Mouse (Mus musculus): ENCODE results near the gene Zswim5. TPM values are rescaled to one million over a fixed set of nuclear protein-coding genes. Genes with fewer than 3 reads are reported as not detected.

Gene Zswim5
- polyA plus RNA-seq, 1 experiment from 2014 or later: 0.79 TPM

- no peak for TF ChIP-seq CTCF (IDR thresholded peaks at IDR 0.05; ENCODE audit: low read depth)
- no peak overlapping the region for H3K4me2 ChIP-seq
- H3K36me3 ChIP-seq (ENCODE audit: insufficient read depth): no peaks in the 10 kb centered on the region
- H3K4me1 ChIP-seq (ENCODE audit: insufficient read depth): no peaks in the 10 kb centered on the region
- H3K9me3 ChIP-seq (ENCODE audit: low read depth, low read length): no peaks in the 10 kb centered on the region
- no peak for ATAC-seq (ENCODE audit: insufficient read depth)
- no peak overlapping the region for H3K4me3 ChIP-seq (ENCODE audit: low read depth, low read length)
- no peak for DNase-seq
- H3K9ac ChIP-seq: no peak overlapping the region
- H3K27me3 ChIP-seq (ENCODE audit: insufficient read depth, low read length): no peaks in the 10 kb centered on the region
- H3K27ac ChIP-seq (ENCODE audit: low read depth): no peak overlapping the region
- 84% methylated on average over 2 of the region's 2 CpGs for WGBS
Measured at GRCm38 (mm10) chr4:116913318-116913717, 36.1 kb downstream of the Zswim5 start.

- no peak overlapping the region for H3K4me2 ChIP-seq
- TF ChIP-seq CTCF (IDR thresholded peaks at IDR 0.05; ENCODE audit: low read depth): no peak
- H3K27me3 ChIP-seq (ENCODE audit: insufficient read depth, low read length): no peaks in the 10 kb centered on the region
- no peak overlapping the region for H3K27ac ChIP-seq (ENCODE audit: low read depth)
- no peak overlapping the region for H3K9ac ChIP-seq
- no peaks in the 10 kb centered on the region for H3K36me3 ChIP-seq (ENCODE audit: insufficient read depth)
- no peaks in the 10 kb centered on the region for H3K4me1 ChIP-seq (ENCODE audit: insufficient read depth)
- DNase-seq (no peak), ATAC-seq (ENCODE audit: insufficient read depth) (no peak)
- H3K9me3 ChIP-seq (ENCODE audit: low read depth, low read length): no peaks in the 10 kb centered on the region
- WGBS: 49% methylated on average over 4 of the region's 4 CpGs
- no peak overlapping the region for H3K4me3 ChIP-seq (ENCODE audit: low read depth, low read length)
Measured at GRCm38 (mm10) chr4:116928006-116928651, 51.0 kb downstream of the Zswim5 start.

- no peak overlapping the region for H3K4me3 ChIP-seq (ENCODE audit: low read depth, low read length)
- WGBS: 79% methylated on average over 4 of the region's 4 CpGs
Measured at GRCm38 (mm10) chr4:116939585-116939984, 62.4 kb downstream of the Zswim5 start.

GRCm38 (mm10) chr4:116942695-116943094, 65.5 kb downstream of the Zswim5 start:
- Histone ChIP-seq H3K4me2 (no peak overlapping the region), H3K36me3 (ENCODE audit: insufficient read depth) (no peaks in the 10 kb centered on the region), H3K27ac (ENCODE audit: low read depth) (no peak overlapping the region), H3K4me3 (ENCODE audit: low read depth, low read length) (no peak overlapping the region), H3K4me1 (ENCODE audit: insufficient read depth) (no peaks in the 10 kb centered on the region), H3K27me3 (ENCODE audit: insufficient read depth, low read length) (no peaks in the 10 kb centered on the region), H3K9me3 (ENCODE audit: low read depth, low read length) (no peaks in the 10 kb centered on the region), H3K9ac (no peak overlapping the region)
- 55% methylated on average over 2 of the region's 2 CpGs for WGBS
- no peak for TF ChIP-seq CTCF (IDR thresholded peaks at IDR 0.05; ENCODE audit: low read depth)
- DNase-seq (no peak), ATAC-seq (ENCODE audit: insufficient read depth) (no peak)

More at GRCm38 (mm10) chr4:116939585-116939984, 62.4 kb downstream of the Zswim5 start:
- H3K4me2 ChIP-seq: no peak overlapping the region
- TF ChIP-seq CTCF (IDR thresholded peaks at IDR 0.05; ENCODE audit: low read depth): no peak
- H3K9me3 ChIP-seq (ENCODE audit: low read depth, low read length): no peaks in the 10 kb centered on the region
- no peaks in the 10 kb centered on the region for H3K4me1 ChIP-seq (ENCODE audit: insufficient read depth)
- no peaks in the 10 kb centered on the region for H3K36me3 ChIP-seq (ENCODE audit: insufficient read depth)
- H3K9ac ChIP-seq: no peak overlapping the region
- no peak overlapping the region for H3K27ac ChIP-seq (ENCODE audit: low read depth)
- no peak for ATAC-seq (ENCODE audit: insufficient read depth)
- no peak for DNase-seq
- no peaks in the 10 kb centered on the region for H3K27me3 ChIP-seq (ENCODE audit: insufficient read depth, low read length)

- H3K36me3 ChIP-seq (ENCODE audit: insufficient read depth): no peaks in the 10 kb centered on the region
- DNase-seq: no peak
- H3K9ac ChIP-seq: no peak overlapping the region
- no peaks in the 10 kb centered on the region for H3K27me3 ChIP-seq (ENCODE audit: insufficient read depth, low read length)
- 56% methylated on average over 5 of the region's 5 CpGs for WGBS
- no peak overlapping the region for H3K27ac ChIP-seq (ENCODE audit: low read depth)
- ATAC-seq (ENCODE audit: insufficient read depth): no peak
- H3K4me1 ChIP-seq (ENCODE audit: insufficient read depth): no peaks in the 10 kb centered on the region
- H3K4me2 ChIP-seq: no peak overlapping the region
- no peaks in the 10 kb centered on the region for H3K9me3 ChIP-seq (ENCODE audit: low read depth, low read length)
- no peak overlapping the region for H3K4me3 ChIP-seq (ENCODE audit: low read depth, low read length)
- no peak for TF ChIP-seq CTCF (IDR thresholded peaks at IDR 0.05; ENCODE audit: low read depth)
Measured at GRCm38 (mm10) chr4:116944055-116944454, 66.9 kb downstream of the Zswim5 start.

- H3K9ac ChIP-seq: no peak overlapping the region
- H3K4me1 ChIP-seq (ENCODE audit: insufficient read depth): no peaks in the 10 kb centered on the region
- DNase-seq: peak; percentile 41
- no peaks in the 10 kb centered on the region for H3K27me3 ChIP-seq (ENCODE audit: insufficient read depth, low read length)
- no peak overlapping the region for H3K27ac ChIP-seq (ENCODE audit: low read depth)
- TF ChIP-seq CTCF (IDR thresholded peaks at IDR 0.05; ENCODE audit: low read depth): peak; percentile 49
- no peak overlapping the region for H3K4me3 ChIP-seq (ENCODE audit: low read depth, low read length)
- H3K9me3 ChIP-seq (ENCODE audit: low read depth, low read length): no peaks in the 10 kb centered on the region
- H3K36me3 ChIP-seq (ENCODE audit: insufficient read depth): no peaks in the 10 kb centered on the region
- no peak for ATAC-seq (ENCODE audit: insufficient read depth)
- H3K4me2 ChIP-seq: no peak overlapping the region
- 46% methylated on average over 1 of the region's 1 CpGs for WGBS
Measured at GRCm38 (mm10) chr4:116951642-116952041, 74.5 kb downstream of the Zswim5 start.

- Histone ChIP-seq H3K27me3 (ENCODE audit: insufficient read depth, low read length) (no peaks in the 10 kb centered on the region), H3K4me3 (ENCODE audit: low read depth, low read length) (no peak overlapping the region), H3K36me3 (ENCODE audit: insufficient read depth) (no peaks in the 10 kb centered on the region), H3K4me2 (no peak overlapping the region), H3K27ac (ENCODE audit: low read depth) (no peak overlapping the region), H3K9ac (no peak overlapping the region), H3K9me3 (ENCODE audit: low read depth, low read length) (no peaks in the 10 kb centered on the region), H3K4me1 (ENCODE audit: insufficient read depth) (no peaks in the 10 kb centered on the region)
- no peak for TF ChIP-seq CTCF (IDR thresholded peaks at IDR 0.05; ENCODE audit: low read depth)
- DNase-seq: no peak
- 86% methylated on average over 7 of the region's 7 CpGs for WGBS
- ATAC-seq (ENCODE audit: insufficient read depth): no peak
Measured at GRCm38 (mm10) chr4:116954951-116955350, 77.8 kb downstream of the Zswim5 start.

All from lung, embryonic 14.5 days (tissue).